Mouse (Mus musculus) spleen, adult 2 months (tissue): ENCODE measurements around the gene Abcc9. TPM values are rescaled to one million over a fixed set of nuclear protein-coding genes. Genes with fewer than 3 reads are reported as not detected.

Source experiments
- DNase-seq, 2 experiments: peaks; one replicate each; pipeline versions ENCODE4 v3.0.0 to v3.0.0-alpha.2; 2012 to 2021; ENCODE audit warnings: low spot score in 2 of 2, low read depth in 1 of 2
- H3K27ac ChIP-seq: fragments of 200-500 bp; 2 replicates; pipeline ENCODE4 v1.5.1; 2012; ENCODE audit warnings: low read length, inconsistent platforms; ENCODE audit not compliant: insufficient read depth
- H3K27me3 ChIP-seq: fragments of 200-500 bp; 2 replicates; pipeline ENCODE4 v1.6.1; 2012; ENCODE audit warnings: mild to moderate bottlenecking, moderate library complexity, low read length, inconsistent platforms; ENCODE audit not compliant: control insufficient read depth, insufficient read depth
- H3K36me3 ChIP-seq: fragments of 200-500 bp; 2 replicates; pipeline ENCODE4 v1.6.1; 2012; ENCODE audit warnings: mild to moderate bottlenecking, low read length, inconsistent platforms; ENCODE audit not compliant: control insufficient read depth, insufficient read depth
- H3K4me1 ChIP-seq: fragments of 200-500 bp; 2 replicates; pipeline ENCODE4 v1.6.1; 2011; ENCODE audit warnings: inconsistent platforms; ENCODE audit not compliant: control insufficient read depth, insufficient read depth, insufficient read length
- H3K4me3 ChIP-seq: fragments of 200-500 bp; 2 replicates; pipeline ENCODE4 v1.5.1; 2011; ENCODE audit warnings: mild to moderate bottlenecking, inconsistent platforms; ENCODE audit not compliant: insufficient read depth, insufficient read length; ENCODE audit errors: extremely low read depth
- CTCF ChIP-seq: fragments of 200-500 bp; IDR thresholded peaks from 2 replicates; pipeline ENCODE4 v1.5.1; 2011; ENCODE audit warnings: mild to moderate bottlenecking, inconsistent platforms; ENCODE audit not compliant: insufficient read depth, insufficient read length, insufficient replicate concordance; ENCODE audit errors: extremely low read depth
- POLR2A ChIP-seq: fragments of 200-500 bp; IDR thresholded peaks from 2 replicates; pipeline ENCODE4 v1.6.1; 2011; ENCODE audit warnings: low read depth, low read length, inconsistent platforms
- WGBS: fragments of 180-500 bp; shearing (Covaris S2); methylation state at CpG from one replicate; pipeline ENCODE4 v1.1.7; 2018; 5-methylcytosine and 5-hydroxymethylcytosine counted together
- polyA plus RNA-seq: library from polyadenylated mRNA; depleted of rRNA; stranded (reverse); fragments of >200 nt; gene quantifications from 2 replicates; pipeline ENCODE4 v1.2.3, GENCODE M21; 2012

The Abcc9 gene
- polyA plus RNA-seq, 1 experiment, result 1.8 TPM

DNA sequence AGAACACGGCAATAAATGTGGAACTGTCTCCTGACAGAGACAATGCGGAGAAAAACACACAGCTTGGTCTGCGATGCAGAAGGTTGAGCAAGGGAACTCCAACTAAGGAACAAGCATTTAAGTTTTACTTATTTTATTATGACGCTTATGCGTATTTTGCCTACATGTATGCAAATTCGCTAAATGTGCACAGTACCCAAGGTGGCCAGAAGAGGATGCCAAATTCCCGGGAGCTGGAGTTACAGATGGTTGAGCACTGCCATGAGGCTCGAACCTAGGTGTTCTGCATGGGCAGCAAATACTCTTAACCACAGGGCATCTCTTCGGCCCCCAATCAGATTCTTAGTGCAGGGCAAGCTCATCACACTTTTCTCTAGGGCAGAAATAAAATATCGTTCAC, 144.0 kb downstream of the Abcc9 start:
- Histone ChIP-seq H3K4me3 (no peak overlapping the region), H3K27me3 (no peaks in the 10 kb centered on the region), H3K4me1 (no peaks in the 10 kb centered on the region), H3K36me3 (no peaks in the 10 kb centered on the region), H3K27ac (no peak overlapping the region)
- DNase-seq, result no peak
- 85% methylated on average over 10 of the region's 10 CpGs for WGBS
- no peak for TF ChIP-seq CTCF
- TF ChIP-seq POLR2A, result no peak

DNA sequence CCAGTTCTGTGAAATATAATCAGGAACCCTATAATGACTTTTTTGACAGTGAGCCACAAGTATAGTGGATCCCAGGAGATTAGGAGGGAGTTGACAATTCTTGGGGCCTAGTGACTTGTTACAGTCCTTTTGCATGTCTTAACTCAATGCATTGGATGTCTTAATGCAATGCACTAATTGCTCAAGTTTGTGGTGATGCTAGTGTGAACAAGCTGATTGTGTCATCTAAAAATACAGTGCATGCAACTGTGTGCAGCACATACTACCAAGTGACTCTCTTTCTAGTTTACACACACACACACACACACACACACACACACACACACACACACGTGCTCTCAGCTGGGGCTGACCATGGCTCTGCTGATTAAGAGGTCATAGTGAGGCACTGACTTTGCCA, 146.1 kb downstream of the Abcc9 start:
- 76% methylated on average over 1 of the region's 1 CpGs for WGBS

DNA sequence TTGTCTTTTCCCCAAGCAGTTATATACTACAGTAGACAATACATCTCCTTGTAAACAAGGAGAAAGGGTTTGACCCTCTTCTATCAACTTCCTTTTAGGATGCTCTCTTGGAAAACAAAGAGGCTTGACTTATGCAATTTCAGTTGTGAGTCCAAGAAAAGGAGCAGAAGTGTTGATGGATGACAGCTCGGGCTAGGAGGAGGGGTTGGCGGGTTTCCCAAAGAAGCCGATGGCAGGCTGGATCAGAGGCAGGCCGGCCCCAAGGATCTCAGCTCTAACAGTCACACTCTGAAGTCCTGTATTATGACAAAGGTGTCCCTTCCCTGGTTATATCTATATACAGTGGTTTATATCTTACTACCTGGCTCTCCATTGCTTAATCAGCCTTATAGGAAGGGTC, 150.6 kb downstream of the Abcc9 start:
- 92% methylated on average over 4 of the region's 4 CpGs for WGBS
- Histone ChIP-seq H3K27me3 (no peaks in the 10 kb centered on the region), H3K36me3 (no peaks in the 10 kb centered on the region), H3K4me3 (no peak overlapping the region), H3K4me1 (no peaks in the 10 kb centered on the region), H3K27ac (no peak overlapping the region)
- TF ChIP-seq CTCF (no peak), POLR2A (no peak)
- DNase-seq, result no peak

More for the DNA sequence above, 146.1 kb downstream of the Abcc9 start:
- TF ChIP-seq CTCF (no peak), POLR2A (no peak)
- Histone ChIP-seq H3K27me3 (no peaks in the 10 kb centered on the region), H3K4me1 (no peaks in the 10 kb centered on the region), H3K27ac (no peak overlapping the region), H3K36me3 (no peaks in the 10 kb centered on the region), H3K4me3 (no peak overlapping the region)
- DNase-seq, result no peak

DNA sequence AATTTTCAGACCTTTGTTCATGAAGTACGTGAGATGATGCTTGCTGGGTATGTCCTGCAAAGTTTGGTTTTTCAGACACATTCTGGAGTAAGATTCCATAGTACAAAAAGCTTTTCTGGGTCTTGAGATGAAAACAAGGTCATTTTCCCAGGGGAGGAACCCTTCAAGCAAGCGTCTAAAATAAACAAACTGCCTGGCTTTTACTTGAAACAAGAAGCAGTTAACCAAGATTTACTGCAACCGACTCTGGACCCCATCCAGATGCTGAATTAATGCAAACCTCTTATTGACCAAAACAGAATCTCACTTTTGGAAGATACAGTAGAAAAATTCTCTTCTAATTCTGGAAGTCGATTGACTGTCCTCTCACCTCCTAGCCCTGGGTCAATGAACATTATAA, 151.2 kb downstream of the Abcc9 start:
- H3K4me1 ChIP-seq, result no peaks in the 10 kb centered on the region
- no peak overlapping the region for H3K27ac ChIP-seq
- no peak for DNase-seq
- no peak overlapping the region for H3K4me3 ChIP-seq
- no peaks in the 10 kb centered on the region for H3K36me3 ChIP-seq
- TF ChIP-seq POLR2A (no peak), CTCF (no peak)
- 71% methylated on average over 4 of the region's 4 CpGs for WGBS
- H3K27me3 ChIP-seq, result no peaks in the 10 kb centered on the region

DNA sequence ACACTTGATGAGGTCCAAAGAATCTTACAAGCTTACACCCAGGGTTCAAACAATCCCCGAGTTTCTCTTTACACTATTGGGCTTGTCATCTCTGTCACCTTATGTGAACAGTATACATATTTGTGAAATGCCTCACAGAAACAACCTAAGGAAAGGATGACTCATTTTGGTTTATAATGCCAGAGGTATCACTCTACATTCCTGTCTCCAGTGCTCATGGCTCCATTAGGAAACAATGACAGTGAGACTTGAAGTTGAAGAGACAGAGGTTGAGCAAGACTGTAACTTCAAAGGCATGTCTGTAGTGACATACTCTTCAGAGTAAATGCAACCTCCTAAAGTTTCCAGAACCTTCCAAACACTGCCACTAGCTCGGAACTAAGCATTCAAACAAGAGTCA, 153.7 kb downstream of the Abcc9 start:
- Histone ChIP-seq H3K4me1 (no peaks in the 10 kb centered on the region), H3K27ac (no peak overlapping the region), H3K27me3 (no peaks in the 10 kb centered on the region), H3K4me3 (no peak overlapping the region), H3K36me3 (no peaks in the 10 kb centered on the region)
- DNase-seq, result no peak
- 87% methylated on average over 2 of the region's 2 CpGs for WGBS
- TF ChIP-seq CTCF (no peak), POLR2A (no peak)

DNA sequence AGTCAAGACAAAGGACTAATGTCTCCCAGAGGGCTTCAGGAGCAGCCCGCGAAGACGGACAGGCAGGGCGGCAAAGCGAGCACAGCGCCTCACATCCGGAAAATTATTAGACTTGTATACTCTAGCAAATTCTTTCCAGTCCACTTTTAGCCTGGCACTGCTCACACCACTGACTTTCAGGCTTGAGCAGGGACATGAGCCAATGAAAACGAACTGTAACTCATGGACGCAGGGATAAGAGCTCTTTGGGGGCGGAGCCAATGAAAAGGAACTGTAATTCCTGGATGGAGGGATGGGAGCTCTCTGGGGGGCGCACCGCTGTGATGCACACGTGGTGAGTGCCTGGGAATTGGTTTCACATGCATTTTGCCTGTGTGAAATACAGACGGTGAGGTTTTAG, 157.0 kb downstream of the Abcc9 start:
- Histone ChIP-seq H3K27me3 (no peaks in the 10 kb centered on the region), H3K27ac (no peak overlapping the region), H3K36me3 (no peaks in the 10 kb centered on the region), H3K4me1 (no peaks in the 10 kb centered on the region), H3K4me3 (no peak overlapping the region)
- WGBS, result 79% methylated on average over 14 of the region's 14 CpGs
- no peak for TF ChIP-seq POLR2A
- TF ChIP-seq CTCF, result no peak
- no peak for DNase-seq

DNA sequence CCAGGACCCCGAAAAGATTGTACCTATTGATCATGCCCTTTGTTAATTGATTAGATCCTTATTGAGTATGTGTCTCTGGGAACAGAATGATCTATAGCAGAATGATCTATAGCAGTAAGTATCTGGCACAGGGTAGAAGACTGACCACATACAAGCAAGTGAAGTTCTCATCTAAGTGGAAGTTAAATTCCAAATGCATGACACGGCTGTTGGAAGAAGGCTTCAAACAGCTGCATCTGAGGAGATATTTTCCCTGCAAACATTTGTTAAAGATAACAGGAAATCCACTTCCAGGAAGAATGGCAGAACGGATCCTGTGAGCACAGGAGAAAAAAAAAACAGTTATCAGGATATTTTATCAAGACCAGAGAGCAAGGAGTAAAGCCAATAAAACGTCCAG, 158.5 kb downstream of the Abcc9 start:
- no peak for DNase-seq
- WGBS, result 82% methylated on average over 4 of the region's 4 CpGs
- Histone ChIP-seq H3K27ac (no peak overlapping the region), H3K4me3 (no peak overlapping the region), H3K36me3 (no peaks in the 10 kb centered on the region), H3K4me1 (no peaks in the 10 kb centered on the region), H3K27me3 (no peaks in the 10 kb centered on the region)
- TF ChIP-seq CTCF, result no peak
- TF ChIP-seq POLR2A, result no peak
